Mouse (Mus musculus) embryonic fibroblast, embryonic 13.5 days (primary cell): Measurements from ENCODE around the gene Gsx2. TPM values are rescaled to one million over a fixed set of nuclear protein-coding genes. Genes with fewer than 3 reads are reported as not detected.

Experiments used
- H3K27ac ChIP-seq: 2 replicates; pipeline ENCODE4 v1.5.1; 2012; ENCODE audit warnings: low read length, control low read depth, inconsistent platforms; ENCODE audit not compliant: insufficient read depth
- H3K4me1 ChIP-seq: 2 replicates; pipeline ENCODE4 v1.6.1; 2011; ENCODE audit warnings: low read length; ENCODE audit not compliant: control insufficient read depth, insufficient read depth
- H3K4me3 ChIP-seq: 2 replicates; pipeline ENCODE4 v1.5.1; 2011; ENCODE audit warnings: mild to moderate bottlenecking, control low read depth, low read length; ENCODE audit not compliant: insufficient read depth
- CTCF ChIP-seq: IDR thresholded peaks from 2 replicates; pipeline ENCODE4 v1.5.1; 2011; ENCODE audit warnings: mild to moderate bottlenecking, control low read depth, low read length, moderate library complexity, borderline replicate concordance; ENCODE audit not compliant: insufficient read depth
- POLR2A ChIP-seq: IDR thresholded peaks from 2 replicates; pipeline ENCODE4 v1.6.1; 2011; ENCODE audit warnings: low read depth, mild to moderate bottlenecking, control low read depth, low read length, moderate library complexity
- polyA plus RNA-seq: library from polyadenylated mRNA; stranded (reverse); fragments of >200 nt; gene quantifications from 2 replicates; pipeline ENCODE4 v1.2.4, GENCODE M21; 2011; ENCODE audit warnings: low read depth; ENCODE audit not compliant: missing spikeins, insufficient read length

Gene Gsx2
- polyA plus RNA-seq, 1 experiment = not detected

- TF ChIP-seq CTCF = no peak
- TF ChIP-seq POLR2A = no peak
- Histone ChIP-seq H3K27ac (no peak overlapping the region), H3K4me3 (no peak overlapping the region), H3K4me1 (no peaks in the 10 kb centered on the region)
Measured at GRCm38 (mm10) chr5:75063177-75063576, 12.2 kb upstream of the Gsx2 start.

- TF ChIP-seq POLR2A (no peak), CTCF (no peak)
- H3K4me1 ChIP-seq = no peaks in the 10 kb centered on the region
- no peak overlapping the region for H3K4me3 ChIP-seq
- H3K27ac ChIP-seq = no peak overlapping the region
Measured at GRCm38 (mm10) chr5:75066715-75067114, 8.7 kb upstream of the Gsx2 start.

GRCm38 (mm10) chr5:75067125-75067756, 8.2 kb upstream of the Gsx2 start:
- no peak for TF ChIP-seq CTCF
- TF ChIP-seq POLR2A = no peak
- Histone ChIP-seq H3K4me3 (peak overlapping the region; percentile 24), H3K4me1 (no peaks in the 10 kb centered on the region), H3K27ac (no peak overlapping the region)

GRCm38 (mm10) chr5:75070132-75070531, 5.3 kb upstream of the Gsx2 start:
- Histone ChIP-seq H3K27ac (no peak overlapping the region), H3K4me1 (no peaks in the 10 kb centered on the region), H3K4me3 (no peak overlapping the region)
- TF ChIP-seq CTCF (no peak), POLR2A (no peak)

- Histone ChIP-seq H3K27ac (no peak overlapping the region), H3K4me1 (no peaks in the 10 kb centered on the region), H3K4me3 (no peak overlapping the region)
- TF ChIP-seq CTCF (no peak), POLR2A (no peak)
Measured at GRCm38 (mm10) chr5:75070656-75071375, 4.6 kb upstream of the Gsx2 start.

- no peaks in the 10 kb centered on the region for H3K4me1 ChIP-seq
- H3K27ac ChIP-seq = no peak overlapping the region
- no peak overlapping the region for H3K4me3 ChIP-seq
- TF ChIP-seq CTCF = no peak
- TF ChIP-seq POLR2A = no peak
Measured at GRCm38 (mm10) chr5:75071951-75072350, 3.5 kb upstream of the Gsx2 start.

- no peak overlapping the region for H3K4me3 ChIP-seq
- TF ChIP-seq CTCF (no peak), POLR2A (no peak)
- H3K4me1 ChIP-seq = no peaks in the 10 kb centered on the region
- no peak overlapping the region for H3K27ac ChIP-seq
Measured at GRCm38 (mm10) chr5:75072532-75072931, 2.9 kb upstream of the Gsx2 start.

- TF ChIP-seq POLR2A (no peak), CTCF (no peak)
- no peaks in the 10 kb centered on the region for H3K4me1 ChIP-seq
- H3K27ac ChIP-seq = no peak overlapping the region
- H3K4me3 ChIP-seq = no peak overlapping the region
Measured at GRCm38 (mm10) chr5:75073167-75073566, 2.2 kb upstream of the Gsx2 start.

GRCm38 (mm10) chr5:75073684-75074083, 1.7 kb upstream of the Gsx2 start:
- Histone ChIP-seq H3K4me1 (no peaks in the 10 kb centered on the region), H3K27ac (no peak overlapping the region), H3K4me3 (no peak overlapping the region)
- TF ChIP-seq POLR2A = no peak
- TF ChIP-seq CTCF = no peak

GRCm38 (mm10) chr5:75074132-75074531, 1.3 kb upstream of the Gsx2 start:
- Histone ChIP-seq H3K4me1 (no peaks in the 10 kb centered on the region), H3K4me3 (no peak overlapping the region), H3K27ac (no peak overlapping the region)
- TF ChIP-seq CTCF = no peak
- TF ChIP-seq POLR2A = no peak
